Comparison of ENCODE assay signal across 8 mouse cellular contexts in the genomic region with DNA sequence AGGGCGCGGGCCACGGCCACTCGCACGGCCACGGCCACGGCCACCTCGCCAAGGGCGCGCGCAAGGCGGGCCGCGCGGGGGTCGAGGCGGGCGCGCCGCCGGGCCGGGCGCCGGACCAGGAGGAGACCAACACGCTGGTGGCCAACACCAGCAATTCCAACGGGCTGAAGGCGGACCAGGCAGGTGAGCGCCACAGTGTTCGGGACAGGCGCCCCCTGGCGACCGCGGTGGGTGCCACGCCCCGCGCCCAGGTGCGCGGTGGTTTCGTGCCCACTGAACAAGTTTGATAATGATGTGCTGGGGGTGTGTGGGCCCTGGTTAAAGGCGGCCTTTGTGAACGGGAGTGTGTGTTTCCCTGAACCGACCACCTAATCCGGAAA. TPM values are rescaled to one million over a fixed set of nuclear protein-coding genes. Genes with fewer than 3 reads are reported as not detected.
DNase-seq lines count a peak whose midpoint lies in the region; ATAC-seq and TF ChIP-seq lines count a peak whose summit lies in the region.

No protein-coding gene starts in this region.

- TF ChIP-seq POLR2A in small intestine, adult 2 months (IDR thresholded peaks at IDR 0.05; ENCODE audit: low read depth, low read length): no peak

- peak; percentile 91 for TF ChIP-seq CTCF in small intestine, adult 2 months (IDR thresholded peaks at IDR 0.05; ENCODE audit: extremely low read depth, insufficient read length, insufficient replicate concordance, low read depth, low read length)

- H3K27me3 ChIP-seq in embryonic facial prominence, embryonic 12.5 days: no peaks in the 10 kb centered on the region
- H3K27me3 ChIP-seq in limb, embryonic 11.5 days (ENCODE audit: control insufficient read depth, insufficient read depth, low read length): no peaks in the 10 kb centered on the region
- H3K27me3 ChIP-seq in midbrain, embryonic 12.5 days: peaks cover 15% of the 10 kb centered on the region; the same call in 1 of the 2 replicates
- no peaks in the 10 kb centered on the region for H3K27me3 ChIP-seq in small intestine, adult 2 months (ENCODE audit: control insufficient read depth, insufficient read depth, low read length)

- peak; percentile 71 for DNase-seq in 3T3-L1 (ENCODE audit: low read depth, low spot score)
- peak; percentile 86 to 90 for DNase-seq in adrenal gland, postnatal 36 days
- DNase-seq in heart, adult 18-20 months: peak; percentile 76 to 89
- DNase-seq in kidney, adult 18-20 months: peak; percentile 91
- DNase-seq in limb, embryonic 11.5 days (ENCODE audit: low spot score): peak; percentile 88

- no peaks in the 10 kb centered on the region for H3K9me3 ChIP-seq in embryonic facial prominence, embryonic 12.5 days
- no peaks in the 10 kb centered on the region for H3K9me3 ChIP-seq in limb, embryonic 11.5 days (ENCODE audit: control insufficient read depth, low read length)
- no peaks in the 10 kb centered on the region for H3K9me3 ChIP-seq in midbrain, embryonic 12.5 days

- WGBS in embryonic facial prominence, embryonic 12.5 days: 1% methylated on average over 43 of the region's 43 CpGs
- WGBS in limb, embryonic 11.5 days: under 1% methylated on average over 43 of the region's 43 CpGs
- under 1% methylated on average over 43 of the region's 43 CpGs for WGBS in midbrain, embryonic 12.5 days
- WGBS in small intestine, adult 2 months: under 1% methylated on average over 43 of the region's 43 CpGs

- H3K9ac ChIP-seq in embryonic facial prominence, embryonic 12.5 days: peak overlapping the region; percentile 78
- H3K9ac ChIP-seq in limb, embryonic 11.5 days (ENCODE audit: low read length): peak overlapping the region; percentile 70
- peak overlapping the region; percentile 84 for H3K9ac ChIP-seq in midbrain, embryonic 12.5 days (replicated peaks)

- H3K4me1 ChIP-seq in embryonic facial prominence, embryonic 12.5 days: peaks cover 27% of the 10 kb centered on the region
- peaks cover 9% of the 10 kb centered on the region for H3K4me1 ChIP-seq in limb, embryonic 11.5 days (ENCODE audit: control insufficient read depth, insufficient read depth, low read length)
- peaks cover 47% of the 10 kb centered on the region for H3K4me1 ChIP-seq in midbrain, embryonic 12.5 days
- H3K4me1 ChIP-seq in small intestine, adult 2 months (ENCODE audit: control insufficient read depth, insufficient read depth, insufficient read length, low read length): peaks cover 20% of the 10 kb centered on the region

- ATAC-seq in embryonic facial prominence, embryonic 12.5 days (ENCODE audit: insufficient number of reproducible peaks, insufficient read depth, low FRiP score, low TSS enrichment): no peak
- peak; percentile 48; the same call in 1 of the 2 replicates for ATAC-seq in limb, embryonic 11.5 days (ENCODE audit: insufficient number of reproducible peaks, low FRiP score, low TSS enrichment, low read depth)
- peak; percentile 16; the same call in 1 of the 2 replicates for ATAC-seq in midbrain, embryonic 12.5 days (ENCODE audit: low FRiP score, low read depth)

- H3K27ac ChIP-seq in embryonic facial prominence, embryonic 12.5 days: peak overlapping the region; percentile 85
- no peak overlapping the region; the same call in 1 of the 2 replicates for H3K27ac ChIP-seq in limb, embryonic 11.5 days (replicated peaks; ENCODE audit: low read depth, low read length)
- H3K27ac ChIP-seq in midbrain, embryonic 12.5 days (replicated peaks): peak overlapping the region; percentile 89
- 0 out of 2 replicates have a peak overlapping the region, but pooled peaks have one; percentile 84 for H3K27ac ChIP-seq in small intestine, adult 2 months (ENCODE audit: insufficient read depth, low read depth, low read length)

- peaks cover 11% of the 10 kb centered on the region for H3K36me3 ChIP-seq in embryonic facial prominence, embryonic 12.5 days
- peaks cover 5% of the 10 kb centered on the region for H3K36me3 ChIP-seq in limb, embryonic 11.5 days (ENCODE audit: control insufficient read depth, insufficient read depth, low read length)
- peaks cover 13% of the 10 kb centered on the region for H3K36me3 ChIP-seq in midbrain, embryonic 12.5 days
- peaks cover 18% of the 10 kb centered on the region for H3K36me3 ChIP-seq in small intestine, adult 2 months (ENCODE audit: control insufficient read depth, insufficient read depth, low read length)

- H3K4me2 ChIP-seq in embryonic facial prominence, embryonic 12.5 days (replicated peaks): peak overlapping the region; percentile 98
- H3K4me2 ChIP-seq in limb, embryonic 11.5 days (ENCODE audit: low read depth, severe bottlenecking): peak overlapping the region; percentile 96
- H3K4me2 ChIP-seq in midbrain, embryonic 12.5 days (replicated peaks): peak overlapping the region; percentile 87

- H3K4me3 ChIP-seq in embryonic facial prominence, embryonic 12.5 days: peak overlapping the region; percentile 89
- H3K4me3 ChIP-seq in limb, embryonic 11.5 days (ENCODE audit: low read depth, low read length): peak overlapping the region; percentile 73
- peak overlapping the region; percentile 69 for H3K4me3 ChIP-seq in midbrain, embryonic 12.5 days
- peak overlapping the region; percentile 94 for H3K4me3 ChIP-seq in small intestine, adult 2 months (ENCODE audit: low read depth, low read length)

RNA-seq across cellular contexts. Expression of a gene that starts 0.9 kb away (rescaled TPM):
- 10 to 100 TPM; 20.3 to 21.2 TPM for total RNA-seq in adrenal gland, postnatal 36 days (2021)
- polyA plus RNA-seq in embryonic facial prominence, embryonic 12.5 days (2016; fragmentation: Nextera tagmentation; extraction: Ambion mirVana): 3.3 and 3.9 TPM in 2 replicates
- total RNA-seq in heart, adult 18-20 months (2021): 10 to 100 TPM; 16.4 to 19.5 TPM
- 1.3 and 1.6 TPM in 2 replicates for polyA plus RNA-seq in limb, embryonic 11.5 days (2014; fragmentation: Nextera tagmentation; extraction: Ambion mirVana)
- polyA plus RNA-seq in midbrain, embryonic 12.5 days (2016; fragmentation: Nextera tagmentation; extraction: Ambion mirVana): 3.6 and 4.2 TPM in 2 replicates
- polyA plus RNA-seq in small intestine, adult 2 months (2012; rRNA removed): 15.3 and 16.5 TPM in 2 replicates
